Mouse (Mus musculus) cerebral cortex, adult 2 months (tissue): ENCODE measurements around the gene Fam20c.

ENCODE experiments used
- WGBS: fragments of 180-500 bp; shearing (Covaris S2); methylation state at CpG from one replicate; pipeline ENCODE4 v1.1.7; 2018; 5-methylcytosine and 5-hydroxymethylcytosine counted together

Fam20c gene

GRCm38 (mm10) chr5:138820717-138821332 is 66.5 kb downstream of the Fam20c start:
- WGBS = 6% methylated on average over 39 of the region's 39 CpGs

GRCm38 (mm10) chr5:138825090-138825489 is 70.8 kb downstream of the Fam20c start:
- WGBS = 79% methylated on average over 3 of the region's 3 CpGs

- 45% methylated on average over 6 of the region's 6 CpGs for WGBS
Observed at GRCm38 (mm10) chr5:138833406-138833805, 79.1 kb downstream of the Fam20c start.

- 91% methylated on average over 3 of the region's 3 CpGs for WGBS
Observed at GRCm38 (mm10) chr5:138834910-138835309, 80.6 kb downstream of the Fam20c start.

GRCm38 (mm10) chr5:138840981-138841380 is 86.7 kb downstream of the Fam20c start:
- 96% methylated on average over 4 of the region's 4 CpGs for WGBS

- WGBS = 81% methylated on average over 9 of the region's 9 CpGs
Observed at GRCm38 (mm10) chr5:138843168-138843824, 89.0 kb downstream of the Fam20c start.

GRCm38 (mm10) chr5:138846506-138846905 is 92.2 kb downstream of the Fam20c start:
- WGBS = 83% methylated on average over 4 of the region's 4 CpGs

GRCm38 (mm10) chr5:138848102-138848501 is 93.8 kb downstream of the Fam20c start:
- WGBS = 11% methylated on average over 7 of the region's 7 CpGs

- WGBS = 72% methylated on average over 23 of the region's 23 CpGs
Observed at GRCm38 (mm10) chr5:138849682-138850461, 95.6 kb downstream of the Fam20c start.

- 77% methylated on average over 5 of the region's 5 CpGs for WGBS
Observed at GRCm38 (mm10) chr5:138850462-138850844, 96.1 kb downstream of the Fam20c start.

- 92% methylated on average over 5 of the region's 5 CpGs for WGBS
Observed at GRCm38 (mm10) chr5:138851296-138851780, 97.0 kb downstream of the Fam20c start.

- 85% methylated on average over 4 of the region's 4 CpGs for WGBS
Observed at GRCm38 (mm10) chr5:138852151-138852550, 97.8 kb downstream of the Fam20c start.

- whole genome bisulfite sequencing = 73% methylated on average over 2 of the region's 2 CpGs
Observed at GRCm38 (mm10) chr5:138853349-138853748, 99.0 kb downstream of the Fam20c start.

GRCm38 (mm10) chr5:138857010-138857617 is 102.8 kb downstream of the Fam20c start:
- WGBS = 31% methylated on average over 9 of the region's 9 CpGs

GRCm38 (mm10) chr5:138857811-138858251 is 103.5 kb downstream of the Fam20c start:
- 56% methylated on average over 13 of the region's 13 CpGs for WGBS
